Mouse (Mus musculus) kidney, adult 2 months (tissue): ENCODE measurements around the gene Ror2.

Experiments used
- CTCF ChIP-seq: fragments of 200-500 bp; conservative IDR thresholded peaks from 2 replicates; pipeline ENCODE4 v1.5.1; 2011; ENCODE audit warnings: low read depth, mild to moderate bottlenecking, control low read depth, low read length, moderate library complexity, mixed read lengths; ENCODE audit not compliant: insufficient read depth, insufficient read length
- POLR2A ChIP-seq: fragments of 200-500 bp; IDR thresholded peaks from one replicate; pipeline ENCODE4 v1.6.1; 2011; ENCODE audit warnings: low read depth, low read length, control low read depth

GRCm38 (mm10) chr13:53219889-53220288 is 66.0 kb downstream of the Ror2 start:
- TF ChIP-seq CTCF (no peak), POLR2A (no peak)
